Mouse (Mus musculus): ENCODE results near the gene Lmntd1. TPM values are rescaled to one million over a fixed set of nuclear protein-coding genes. Genes with fewer than 3 reads are reported as not detected.

Lmntd1 gene
- polyA plus RNA-seq, 1 experiment from 2014 or later = 1.1 TPM

DNA sequence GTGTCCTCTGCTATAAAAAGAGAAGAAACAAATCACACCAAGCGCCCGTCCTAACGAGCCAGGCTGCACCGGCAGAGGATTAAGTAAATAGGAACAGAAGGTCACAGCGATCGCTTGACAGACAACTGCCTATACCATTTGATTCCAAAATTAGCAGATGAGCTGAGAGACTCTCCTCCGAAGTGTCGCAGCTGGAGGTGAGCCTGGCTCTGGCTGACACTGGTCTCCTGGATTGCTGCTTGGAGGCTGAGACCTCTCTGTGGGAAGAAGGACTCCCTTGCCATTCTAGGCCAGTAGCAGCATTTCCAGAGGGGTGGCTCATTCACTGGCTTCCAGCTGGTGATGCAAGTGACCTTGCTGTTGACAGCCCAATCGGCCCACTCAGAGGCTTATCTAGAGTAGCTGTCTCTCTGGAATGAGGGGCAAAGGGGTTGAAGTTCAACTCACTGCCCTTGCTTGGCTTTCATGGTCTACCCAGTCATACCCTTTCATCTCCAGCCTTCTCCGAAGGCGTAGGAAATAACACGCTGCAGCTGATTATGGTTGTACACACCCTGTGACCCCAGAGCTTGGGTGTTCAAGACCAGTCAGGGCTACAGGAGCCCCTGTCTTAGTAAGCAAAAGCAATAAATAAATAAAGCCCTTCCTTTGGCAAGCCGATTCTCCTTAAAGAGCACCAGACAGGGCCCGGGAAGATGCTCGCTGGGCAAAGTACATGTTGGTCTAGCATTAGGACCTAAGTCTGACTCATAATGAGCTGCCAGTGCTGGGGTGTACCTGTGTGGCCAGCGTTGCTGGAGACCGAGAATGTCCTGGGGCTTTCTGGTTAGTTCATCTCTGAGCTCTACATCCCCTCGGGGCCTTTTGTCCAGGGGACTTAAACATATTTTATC lies 278.0 kb downstream of the Lmntd1 start:
- Histone ChIP-seq H3K36me3 (ENCODE audit: control insufficient read depth, insufficient read depth, low read length) (no peaks in the 10 kb centered on the region), H3K4me3 (replicated peaks; ENCODE audit: low read length) (no peak overlapping the region), H3K4me1 (ENCODE audit: control insufficient read depth, insufficient read depth, low read length) (0 out of 2 replicates have a peak, but pooled peaks cover 7% of the 10 kb centered on the region), H3K9ac (ENCODE audit: low read length) (no peak overlapping the region), H3K4me2 (ENCODE audit: low read depth, low read length) (no peak overlapping the region), H3K27me3 (ENCODE audit: control insufficient read depth, insufficient read depth, low read length) (no peaks in the 10 kb centered on the region), H3K27ac (ENCODE audit: low read length) (no peak overlapping the region), H3K9me3 (replicated peaks; ENCODE audit: control insufficient read depth, low read length) (no peaks in the 10 kb centered on the region)
- 60% methylated on average over 18 of the region's 18 CpGs for WGBS
- ATAC-seq (ENCODE audit: insufficient read depth, low FRiP score) = no peak

DNA sequence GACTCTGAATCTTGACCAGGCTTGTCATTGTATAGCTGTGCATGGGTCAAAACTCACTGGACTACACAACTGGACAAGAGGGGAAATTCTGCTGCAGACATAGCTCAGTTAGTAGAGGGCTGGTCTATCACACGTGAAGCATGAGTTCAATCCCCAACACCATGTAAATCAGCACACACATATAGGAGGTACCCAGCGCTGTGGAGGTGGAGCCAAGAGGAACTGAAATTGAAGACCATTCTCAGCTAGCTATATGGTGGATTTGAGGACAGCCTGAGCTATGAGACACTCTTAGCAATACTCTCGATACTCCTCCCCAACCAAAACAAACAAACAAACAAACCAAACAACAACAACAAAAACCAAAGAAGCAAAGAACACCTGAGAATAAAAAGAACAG lies 279.9 kb downstream of the Lmntd1 start:
- Histone ChIP-seq H3K36me3 (ENCODE audit: control insufficient read depth, insufficient read depth, low read length) (no peaks in the 10 kb centered on the region), H3K9ac (ENCODE audit: low read length) (no peak overlapping the region), H3K4me3 (replicated peaks; ENCODE audit: low read length) (no peak overlapping the region), H3K4me1 (ENCODE audit: control insufficient read depth, insufficient read depth, low read length) (0 out of 2 replicates have a peak, but pooled peaks cover 4% of the 10 kb centered on the region), H3K27ac (ENCODE audit: low read length) (no peak overlapping the region), H3K27me3 (ENCODE audit: control insufficient read depth, insufficient read depth, low read length) (no peaks in the 10 kb centered on the region), H3K9me3 (replicated peaks; ENCODE audit: control insufficient read depth, low read length) (no peaks in the 10 kb centered on the region), H3K4me2 (ENCODE audit: low read depth, low read length) (no peak overlapping the region)
- WGBS = 73% methylated on average over 3 of the region's 3 CpGs
- no peak for ATAC-seq (ENCODE audit: insufficient read depth, low FRiP score)

DNA sequence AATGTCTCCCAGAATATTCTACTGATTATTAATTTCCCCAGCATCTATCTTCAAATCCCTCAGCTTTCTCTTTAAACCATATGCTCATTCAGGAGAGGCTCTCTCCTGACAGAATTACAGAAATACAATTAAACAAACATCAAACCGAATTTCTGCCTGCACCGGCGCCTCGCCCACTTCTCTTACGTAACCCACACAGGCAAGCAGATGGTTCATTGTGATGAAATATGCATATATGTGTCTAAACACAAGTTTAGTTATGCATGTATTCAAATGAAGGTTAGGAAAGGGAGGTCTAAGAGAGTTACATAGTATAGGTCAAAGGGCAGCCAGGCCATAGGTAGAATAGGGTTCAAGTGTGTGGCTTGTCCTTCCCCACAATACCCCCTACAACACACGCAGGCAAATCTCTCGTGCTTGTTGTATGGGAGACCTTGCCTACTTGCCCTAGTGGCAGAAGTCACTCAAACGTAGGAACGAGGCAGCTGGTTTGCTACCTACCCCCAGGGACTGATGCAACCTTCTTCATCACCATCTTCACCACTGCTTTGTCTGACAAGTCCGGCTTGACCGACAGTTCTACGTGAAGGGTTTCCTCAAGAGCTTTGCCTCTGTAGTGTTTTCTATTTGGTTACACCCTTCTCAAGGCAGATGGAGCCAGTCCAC lies 287.8 kb downstream of the Lmntd1 start:
- H3K9ac ChIP-seq (ENCODE audit: low read length) = no peak overlapping the region
- H3K36me3 ChIP-seq (ENCODE audit: control insufficient read depth, insufficient read depth, low read length) = no peaks in the 10 kb centered on the region
- H3K27me3 ChIP-seq (ENCODE audit: control insufficient read depth, insufficient read depth, low read length) = no peaks in the 10 kb centered on the region
- no peak overlapping the region for H3K27ac ChIP-seq (ENCODE audit: low read length)
- no peaks in the 10 kb centered on the region for H3K4me1 ChIP-seq (ENCODE audit: control insufficient read depth, insufficient read depth, low read length)
- ATAC-seq (ENCODE audit: insufficient read depth, low FRiP score) = no peak
- H3K4me3 ChIP-seq (replicated peaks; ENCODE audit: low read length) = no peak overlapping the region
- H3K9me3 ChIP-seq (replicated peaks; ENCODE audit: control insufficient read depth, low read length) = no peaks in the 10 kb centered on the region
- 79% methylated on average over 12 of the region's 12 CpGs for WGBS
- H3K4me2 ChIP-seq (ENCODE audit: low read depth, low read length) = no peak overlapping the region

DNA sequence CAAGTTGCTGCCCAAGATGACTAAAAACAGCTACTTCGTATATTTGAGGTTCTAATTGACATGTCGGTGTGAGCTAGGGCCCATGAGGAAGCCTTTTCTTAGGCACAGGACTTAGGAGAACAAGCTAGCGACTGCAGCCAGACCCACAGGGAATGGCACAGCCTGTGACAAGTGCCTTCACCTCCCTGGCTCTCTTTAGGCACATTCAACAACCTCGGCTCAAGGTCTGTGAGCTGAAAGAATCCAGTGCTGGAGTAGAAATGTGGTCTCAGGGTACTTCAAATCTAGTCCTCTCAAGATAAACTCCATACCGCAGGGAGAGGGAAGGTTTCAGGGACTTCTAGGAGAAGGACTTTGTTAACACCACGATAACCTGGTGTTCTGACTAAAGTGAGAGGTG lies 289.0 kb downstream of the Lmntd1 start:
- H3K4me2 ChIP-seq (ENCODE audit: low read depth, low read length) = no peak overlapping the region
- no peaks in the 10 kb centered on the region for H3K27me3 ChIP-seq (ENCODE audit: control insufficient read depth, insufficient read depth, low read length)
- no peak overlapping the region for H3K4me3 ChIP-seq (replicated peaks; ENCODE audit: low read length)
- H3K9ac ChIP-seq (ENCODE audit: low read length) = no peak overlapping the region
- no peak for ATAC-seq (ENCODE audit: insufficient read depth, low FRiP score)
- WGBS = 45% methylated on average over 6 of the region's 6 CpGs
- H3K9me3 ChIP-seq (replicated peaks; ENCODE audit: control insufficient read depth, low read length) = no peaks in the 10 kb centered on the region
- H3K36me3 ChIP-seq (ENCODE audit: control insufficient read depth, insufficient read depth, low read length) = no peaks in the 10 kb centered on the region
- H3K4me1 ChIP-seq (ENCODE audit: control insufficient read depth, insufficient read depth, low read length) = no peaks in the 10 kb centered on the region
- no peak overlapping the region for H3K27ac ChIP-seq (ENCODE audit: low read length)

GRCm38 (mm10) chr6:145324470-145324869 lies 289.6 kb downstream of the Lmntd1 start:
- Histone ChIP-seq H3K9me3 (replicated peaks; ENCODE audit: control insufficient read depth, low read length) (no peaks in the 10 kb centered on the region), H3K4me2 (ENCODE audit: low read depth, low read length) (no peak overlapping the region), H3K9ac (ENCODE audit: low read length) (no peak overlapping the region), H3K4me1 (ENCODE audit: control insufficient read depth, insufficient read depth, low read length) (no peaks in the 10 kb centered on the region), H3K36me3 (ENCODE audit: control insufficient read depth, insufficient read depth, low read length) (no peaks in the 10 kb centered on the region), H3K4me3 (replicated peaks; ENCODE audit: low read length) (no peak overlapping the region), H3K27ac (ENCODE audit: low read length) (no peak overlapping the region), H3K27me3 (ENCODE audit: control insufficient read depth, insufficient read depth, low read length) (no peaks in the 10 kb centered on the region)
- ATAC-seq (ENCODE audit: insufficient read depth, low FRiP score) = no peak
- 38% methylated on average over 7 of the region's 7 CpGs for WGBS

DNA sequence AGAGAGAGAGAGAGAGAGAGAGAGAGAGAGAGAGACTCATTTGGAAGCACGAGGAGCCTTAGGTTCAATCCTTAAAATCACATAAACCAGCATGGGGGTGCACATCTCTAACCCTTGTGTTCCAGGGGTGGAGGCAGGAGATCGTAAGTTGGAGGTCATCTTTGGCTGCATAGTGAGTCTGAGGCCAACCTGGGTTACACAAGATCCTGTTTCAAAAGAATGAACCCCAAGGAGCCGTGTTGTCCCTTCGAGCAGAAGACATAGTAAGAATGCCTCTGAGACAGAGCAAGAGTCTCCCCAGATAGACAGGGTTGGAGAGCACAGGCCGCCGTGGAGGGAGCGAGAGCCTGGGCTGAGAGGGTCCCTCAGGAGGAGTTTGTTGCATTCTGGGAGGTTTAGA lies 291.9 kb downstream of the Lmntd1 start:
- no peak overlapping the region for H3K4me2 ChIP-seq (ENCODE audit: low read depth, low read length)
- no peak for ATAC-seq (ENCODE audit: insufficient read depth, low FRiP score)
- H3K9ac ChIP-seq (ENCODE audit: low read length) = no peak overlapping the region
- H3K9me3 ChIP-seq (replicated peaks; ENCODE audit: control insufficient read depth, low read length) = no peaks in the 10 kb centered on the region
- no peaks in the 10 kb centered on the region for H3K27me3 ChIP-seq (ENCODE audit: control insufficient read depth, insufficient read depth, low read length)
- H3K36me3 ChIP-seq (ENCODE audit: control insufficient read depth, insufficient read depth, low read length) = no peaks in the 10 kb centered on the region
- no peak overlapping the region for H3K4me3 ChIP-seq (replicated peaks; ENCODE audit: low read length)
- H3K4me1 ChIP-seq (ENCODE audit: control insufficient read depth, insufficient read depth, low read length) = no peaks in the 10 kb centered on the region
- 85% methylated on average over 7 of the region's 7 CpGs for WGBS
- H3K27ac ChIP-seq (ENCODE audit: low read length) = no peak overlapping the region

DNA sequence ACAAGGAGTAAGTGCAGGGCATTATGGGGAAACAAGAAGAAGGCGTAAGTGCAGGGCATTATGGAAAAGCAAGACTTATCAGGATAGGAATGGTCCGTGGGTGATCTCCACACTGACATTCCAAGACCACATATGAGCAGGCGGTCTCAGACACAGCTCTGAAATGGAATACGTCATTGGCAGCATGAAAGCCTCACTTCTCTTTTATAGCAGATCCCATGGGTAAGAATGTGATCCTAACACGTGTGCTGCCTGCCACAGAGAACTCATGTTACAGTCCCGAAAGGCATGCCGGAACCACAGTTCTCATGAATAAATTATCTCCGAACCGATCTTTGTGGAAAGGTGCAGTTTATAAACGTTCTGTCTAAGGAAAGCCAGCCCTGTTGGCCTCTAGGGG lies 294.0 kb downstream of the Lmntd1 start:
- no peak for ATAC-seq (ENCODE audit: insufficient read depth, low FRiP score)
- H3K27me3 ChIP-seq (ENCODE audit: control insufficient read depth, insufficient read depth, low read length) = no peaks in the 10 kb centered on the region
- H3K4me2 ChIP-seq (ENCODE audit: low read depth, low read length) = no peak overlapping the region
- H3K4me1 ChIP-seq (ENCODE audit: control insufficient read depth, insufficient read depth, low read length) = no peaks in the 10 kb centered on the region
- no peak overlapping the region for H3K9ac ChIP-seq (ENCODE audit: low read length)
- WGBS = 87% methylated on average over 10 of the region's 10 CpGs
- H3K27ac ChIP-seq (ENCODE audit: low read length) = no peak overlapping the region
- H3K36me3 ChIP-seq (ENCODE audit: control insufficient read depth, insufficient read depth, low read length) = no peaks in the 10 kb centered on the region
- no peaks in the 10 kb centered on the region for H3K9me3 ChIP-seq (replicated peaks; ENCODE audit: control insufficient read depth, low read length)
- no peak overlapping the region for H3K4me3 ChIP-seq (replicated peaks; ENCODE audit: low read length)

Other genes with a start within 250 kb of the Lmntd1 start
- gene Tuba3b, start 1.4 kb upstream of the Lmntd1 start, polyA plus RNA-seq (2015; fragmentation: Nextera tagmentation; extraction: Ambion mirVana) = not detected in 2 replicates
- 4.9 and 5.7 TPM in 2 replicates for gene Rassf8, start 132.4 kb upstream of the Lmntd1 start, polyA plus RNA-seq (2015; fragmentation: Nextera tagmentation; extraction: Ambion mirVana)

Data from stomach, embryonic 16.5 days (tissue).